Mouse (Mus musculus) skeletal muscle tissue, adult 2 months (tissue): ENCODE results near the gene Slc30a10.
A peak's percentile ranks its signal among the peaks of the same experiment; 100 is the strongest.

Experiments used
- DNase-seq: peaks from one replicate; pipeline ENCODE4 v3.0.0-alpha.2; 2012; ENCODE audit warnings: low read depth, low spot score

Slc30a10 gene

GRCm38 (mm10) chr1:185517566-185517965 lies 62.9 kb downstream of the Slc30a10 start:
- DNase-seq: peak; percentile 27
